Mouse (Mus musculus) heart, adult 11 months (tissue): ENCODE measurements at regions not wholly inside any gene's neighbourhood (a gene's known extent, or its start where the extent isn't known, plus 50 kb on each side); places are given as distances from the start of the nearest gene placed in this dataset.

Experiments used
- DNase-seq: peaks from one replicate; pipeline ENCODE4 v3.0.0; 2022

GRCm38 (mm10) chr3:132485553-132485952, 144.1 kb upstream of the Gimd1 start:
- DNase-seq, result no peak

GRCm38 (mm10) chr3:132506095-132506494, 123.5 kb upstream of the Gimd1 start:
- DNase-seq, result no peak

- no peak for DNase-seq
Measured at GRCm38 (mm10) chr3:132510240-132510639, 119.4 kb upstream of the Gimd1 start.

- no peak for DNase-seq
Measured at GRCm38 (mm10) chr3:132512526-132513102, 117.0 kb upstream of the Gimd1 start.

- peak; percentile 51 for DNase-seq
Measured at GRCm38 (mm10) chr3:132533323-132533904, 96.2 kb upstream of the Gimd1 start.

- peak; percentile 18 for DNase-seq
Measured at GRCm38 (mm10) chr3:132539780-132540658, 89.6 kb upstream of the Gimd1 start.

GRCm38 (mm10) chr3:132551238-132551808, 78.3 kb upstream of the Gimd1 start:
- DNase-seq, result peak; percentile 4

GRCm38 (mm10) chr3:132565755-132566154, 63.9 kb upstream of the Gimd1 start:
- peak; percentile 11 for DNase-seq

- peak; percentile 68 for DNase-seq
Measured at GRCm38 (mm10) chr3:132566301-132566700, 63.3 kb upstream of the Gimd1 start.
